Mouse (Mus musculus): ENCODE measurements at regions not wholly inside any gene's neighbourhood (a gene's known extent, or its start where the extent isn't known, plus 50 kb on each side); places are given as distances from the start of the nearest gene placed in this dataset.

DNA sequence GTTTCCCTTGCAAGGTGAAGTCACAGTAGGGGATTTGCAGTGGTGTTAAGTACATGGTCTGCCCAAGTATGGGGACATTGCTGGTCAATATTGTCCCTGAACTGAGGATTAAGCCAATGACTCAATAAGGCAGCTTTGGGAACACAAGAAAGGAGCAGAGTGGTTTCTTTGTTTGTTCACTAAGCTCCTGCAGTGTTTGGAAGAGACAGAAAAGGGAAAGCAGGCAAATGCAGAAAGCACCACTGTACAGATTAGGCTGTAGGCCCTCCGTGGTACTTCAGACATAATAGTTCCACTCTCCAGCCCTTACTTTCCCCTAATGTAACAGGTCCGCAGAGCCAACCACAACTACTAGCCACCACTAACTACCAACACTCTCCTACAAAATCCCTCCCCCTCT is 143.5 kb upstream of the Cpeb2 start:
- DNase-seq (ENCODE audit: low spot score in 2 of 2): no peak

DNA sequence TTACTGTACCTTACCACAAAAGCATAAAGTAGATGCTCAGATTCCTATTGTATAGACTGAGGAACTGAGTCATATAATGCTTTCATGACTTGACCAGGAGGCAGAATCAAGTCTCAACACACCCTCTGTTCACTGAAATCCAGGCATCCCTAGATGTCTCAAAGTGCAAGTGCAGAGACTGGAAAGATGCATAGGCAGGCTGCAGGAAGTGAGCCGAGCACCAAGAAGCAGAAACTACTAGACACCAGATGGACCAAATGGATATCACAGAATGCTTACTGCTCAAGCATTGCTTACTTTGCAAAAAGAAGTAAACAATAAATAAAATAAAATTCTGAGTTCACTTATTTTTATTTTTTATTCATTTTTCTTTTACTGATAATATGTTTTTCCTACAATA is 143.0 kb upstream of the Cpeb2 start:
- DNase-seq (ENCODE audit: low spot score in 2 of 2): no peak

DNA sequence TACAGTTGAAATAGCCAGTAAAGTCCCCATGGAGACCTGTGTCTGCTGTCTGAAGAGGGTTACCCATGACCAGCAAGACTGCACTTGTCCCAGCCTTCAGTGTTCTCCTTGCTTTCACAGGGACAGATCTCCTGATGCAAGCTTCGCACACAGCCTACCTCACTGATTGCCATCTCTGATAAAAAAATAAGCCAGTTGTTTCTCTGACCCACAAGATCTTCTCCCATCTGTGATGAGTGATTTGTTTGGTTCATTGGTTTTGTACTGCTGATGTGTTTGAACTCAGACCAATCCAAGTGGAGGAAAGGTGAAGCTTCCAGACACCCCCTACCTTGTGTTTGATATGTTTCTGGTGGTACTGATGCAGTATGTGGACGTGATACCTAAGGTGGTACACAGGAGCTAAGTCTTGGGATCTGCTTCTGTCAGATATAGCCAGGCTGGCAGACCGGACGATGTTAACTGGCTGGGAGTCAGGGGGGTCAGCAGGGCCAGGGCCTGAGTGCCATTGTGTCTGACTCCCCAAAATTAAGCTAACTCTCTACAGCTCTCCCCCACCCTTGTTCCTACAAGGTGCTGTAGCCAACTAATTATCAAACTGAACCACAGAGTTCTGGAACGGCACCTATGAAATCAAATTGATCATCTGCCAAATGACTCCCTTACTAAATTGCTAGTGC is 139.2 kb upstream of the Cpeb2 start:
- no peak for DNase-seq (ENCODE audit: low spot score in 2 of 2)

DNA sequence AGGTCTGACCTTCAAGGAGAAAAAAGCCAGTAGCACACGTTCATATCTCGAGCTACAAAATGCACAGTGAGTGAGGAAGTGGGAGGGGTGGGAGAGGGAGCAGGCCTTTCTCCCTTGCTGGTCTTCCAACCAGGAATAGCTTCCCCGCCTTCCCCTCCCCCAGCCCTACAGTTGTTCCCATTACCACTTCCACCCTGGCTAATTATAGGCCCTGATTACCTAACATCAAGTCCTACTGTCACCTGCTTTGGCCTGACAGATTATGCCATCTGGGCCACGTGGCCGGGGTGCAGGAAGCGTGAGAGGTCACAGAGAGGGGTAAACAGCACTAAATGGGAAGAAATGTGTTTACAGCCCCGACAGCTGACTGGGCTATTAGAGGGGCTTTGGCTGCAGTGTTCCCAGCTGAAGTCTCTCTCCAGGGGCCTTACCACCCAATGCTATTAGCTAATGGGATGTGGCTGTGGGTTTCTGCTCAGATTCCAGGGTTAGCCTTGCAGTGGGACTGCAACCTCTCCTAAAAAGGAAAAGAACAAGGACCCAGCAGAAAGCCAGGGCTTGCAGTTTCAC is 138.6 kb upstream of the Cpeb2 start:
- DNase-seq (ENCODE audit: low spot score in 2 of 2): no peak

DNA sequence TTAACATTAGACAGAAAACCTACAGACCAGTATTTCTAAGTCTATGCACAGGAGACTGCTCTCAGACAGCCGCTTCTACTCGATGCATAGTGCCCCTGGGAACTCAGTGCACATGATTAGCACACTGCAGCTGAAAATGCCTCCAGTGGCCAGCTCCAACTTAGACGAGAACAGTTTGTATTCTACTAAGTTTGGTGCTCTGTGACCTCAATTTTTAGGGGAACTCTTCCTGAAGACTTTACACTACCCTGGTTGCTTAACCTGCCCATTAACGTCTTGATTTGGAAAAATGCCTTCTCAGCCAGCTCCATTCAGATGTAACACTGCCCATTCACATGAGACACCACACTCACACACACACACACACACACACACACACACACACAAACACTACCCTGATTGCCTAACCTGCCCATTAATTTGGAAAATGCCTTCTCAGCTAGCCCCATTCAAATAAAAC is 130.9 kb upstream of the Cpeb2 start:
- DNase-seq (ENCODE audit: low spot score in 2 of 2): no peak

DNA sequence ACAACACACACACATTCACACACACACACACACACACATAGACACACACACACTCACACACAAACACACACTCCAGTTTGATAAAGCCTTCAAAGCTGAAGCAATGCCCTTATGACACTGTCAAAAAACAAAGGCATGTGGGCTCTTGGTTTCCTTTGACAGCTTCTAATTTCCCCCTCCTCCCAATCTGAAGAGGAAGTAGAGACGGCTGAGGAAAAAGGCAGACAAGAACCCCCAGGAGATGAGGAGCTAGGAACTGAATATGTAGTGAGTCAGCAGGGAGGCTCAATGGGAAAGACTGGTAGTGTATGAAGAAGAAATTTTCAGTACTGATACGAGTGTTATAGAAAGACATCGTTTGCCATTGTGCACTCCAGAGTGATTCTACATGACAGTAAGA is 130.4 kb upstream of the Cpeb2 start:
- DNase-seq (ENCODE audit: low spot score in 2 of 2): no peak

DNA sequence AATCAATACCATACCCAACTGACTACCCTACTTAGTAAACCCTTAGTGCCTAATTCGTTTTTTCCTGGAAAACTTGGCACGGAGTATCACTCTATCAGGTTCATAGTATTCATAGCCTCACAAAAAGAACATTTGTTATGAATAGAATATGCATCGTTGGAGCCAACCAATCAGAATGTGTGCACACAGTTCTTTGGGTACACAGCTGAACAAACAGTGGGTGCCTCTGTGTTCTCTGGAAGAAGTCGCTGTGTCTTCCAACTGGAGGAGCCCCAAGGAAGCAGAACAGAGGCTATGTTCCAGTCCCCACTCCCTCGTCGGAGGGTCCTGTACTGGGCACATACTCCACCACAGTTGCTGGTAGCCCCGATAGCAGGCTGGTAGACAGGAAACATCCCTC is 129.2 kb upstream of the Cpeb2 start:
- peak in 1 of 2 experiments; percentile 39 for DNase-seq (ENCODE audit: low spot score in 2 of 2)

DNA sequence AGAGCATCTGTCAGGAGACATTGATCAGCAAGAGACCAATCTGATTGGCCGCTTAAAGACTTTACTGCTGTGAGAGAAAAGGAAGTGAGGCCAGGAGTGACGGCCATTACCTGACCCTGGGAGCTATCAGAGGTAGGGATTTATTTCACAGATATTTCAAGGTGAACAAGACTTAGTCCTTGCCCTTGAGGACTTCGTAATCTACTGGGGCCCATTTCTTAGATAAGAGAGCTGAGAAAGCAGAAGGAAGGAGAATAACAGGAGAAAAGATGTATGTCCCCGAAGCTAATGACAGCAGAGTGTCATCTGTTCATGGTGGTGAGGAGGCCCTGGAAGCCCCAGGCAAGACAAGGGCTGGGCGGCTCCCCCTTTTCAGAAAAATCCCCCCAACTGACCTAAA is 127.4 kb upstream of the Cpeb2 start:
- no peak for DNase-seq (ENCODE audit: low spot score in 2 of 2)

DNA sequence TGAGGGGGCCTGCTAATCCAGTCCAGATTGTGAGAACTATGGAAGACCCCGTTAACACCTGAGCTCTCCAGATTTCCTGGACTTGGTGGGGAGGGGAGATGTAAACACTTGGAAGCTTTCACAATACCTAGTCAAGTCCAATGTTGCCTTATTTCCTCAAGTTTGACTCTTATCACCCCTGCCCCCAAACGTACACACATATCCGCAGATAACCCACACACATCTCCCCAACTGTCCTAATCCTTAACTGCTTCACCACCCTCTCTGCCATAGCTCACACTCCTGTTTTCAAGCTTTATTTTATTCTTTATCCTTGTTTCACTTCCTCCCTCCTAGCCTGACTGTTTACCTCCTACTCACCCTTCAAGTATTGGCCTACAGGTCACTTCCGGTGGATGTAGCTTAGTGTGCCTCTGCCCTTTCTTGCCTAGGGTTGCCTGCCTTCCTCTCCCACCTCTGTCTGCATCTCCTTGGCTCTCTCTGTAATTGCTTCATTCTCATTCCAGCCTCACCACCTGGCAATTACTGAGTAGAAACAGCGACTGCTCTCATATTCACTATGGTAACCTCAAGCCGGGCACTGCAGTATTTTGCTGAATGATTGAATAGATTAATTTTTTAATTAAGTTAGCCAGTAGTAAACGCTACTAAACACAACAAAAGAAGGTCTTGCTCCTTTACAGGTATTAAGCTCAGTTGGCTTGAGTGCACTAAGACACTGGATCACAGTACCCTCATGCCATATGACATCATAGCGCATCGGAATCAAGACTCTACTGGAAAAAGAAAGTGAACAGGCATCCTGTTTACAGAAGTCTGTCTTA is 125.3 kb upstream of the Cpeb2 start:
- DNase-seq (ENCODE audit: low spot score in 2 of 2): no peak

DNA sequence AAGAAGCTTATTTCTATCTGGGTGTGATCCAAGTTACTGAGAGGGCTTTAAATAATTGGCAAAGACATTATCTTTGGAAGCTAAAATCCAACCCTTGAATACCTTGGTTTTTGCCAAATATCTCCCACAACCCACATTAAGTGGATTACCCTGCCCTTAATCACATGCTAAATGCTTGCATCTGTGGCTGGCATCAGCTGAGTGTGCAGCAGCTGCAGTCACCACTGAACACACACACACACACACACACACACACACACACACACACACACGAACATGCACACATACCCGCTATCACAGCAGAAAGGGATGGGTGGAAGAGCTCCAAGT is 124.7 kb upstream of the Cpeb2 start:
- no peak for DNase-seq (ENCODE audit: low spot score in 2 of 2)

DNA sequence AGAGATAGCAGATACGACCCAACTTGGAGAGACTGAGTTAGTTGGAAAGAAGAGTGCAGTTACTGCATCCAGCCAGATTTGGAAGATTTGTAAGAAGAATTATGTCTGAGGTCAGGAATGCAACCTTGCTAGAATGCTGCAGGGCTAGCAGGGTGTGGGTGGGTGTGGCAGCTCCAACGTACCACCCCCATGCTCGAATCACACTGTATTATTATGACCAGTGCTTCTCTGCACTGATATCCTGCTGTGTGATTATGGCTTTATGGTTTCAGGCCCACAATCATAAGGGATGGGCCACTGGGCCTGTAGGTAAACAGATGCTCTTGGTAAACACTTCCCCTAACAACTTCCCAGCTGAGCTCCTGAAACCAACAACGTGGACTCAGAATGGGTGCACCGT is 122.8 kb upstream of the Cpeb2 start:
- no peak for DNase-seq (ENCODE audit: low spot score in 2 of 2)

DNA sequence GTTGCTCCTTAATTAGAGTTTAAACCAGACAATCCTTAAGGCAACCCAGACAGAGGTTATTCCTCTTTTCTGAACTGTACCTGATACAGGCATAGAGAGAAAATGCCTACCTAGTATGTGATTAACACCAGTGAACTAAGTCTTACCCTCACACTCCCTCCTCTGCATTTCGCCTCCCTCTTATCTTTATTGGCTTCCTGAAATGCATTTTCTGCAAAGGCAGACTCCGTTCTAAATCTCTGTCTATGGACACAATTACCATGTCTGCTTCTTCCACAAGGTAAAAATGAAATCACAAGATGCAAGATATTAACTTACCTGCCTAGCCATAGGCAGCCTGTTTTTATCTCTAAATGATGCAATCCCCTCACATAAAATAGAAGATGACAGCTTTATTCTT is 121.2 kb upstream of the Cpeb2 start:
- DNase-seq (ENCODE audit: low spot score in 2 of 2): no peak

DNA sequence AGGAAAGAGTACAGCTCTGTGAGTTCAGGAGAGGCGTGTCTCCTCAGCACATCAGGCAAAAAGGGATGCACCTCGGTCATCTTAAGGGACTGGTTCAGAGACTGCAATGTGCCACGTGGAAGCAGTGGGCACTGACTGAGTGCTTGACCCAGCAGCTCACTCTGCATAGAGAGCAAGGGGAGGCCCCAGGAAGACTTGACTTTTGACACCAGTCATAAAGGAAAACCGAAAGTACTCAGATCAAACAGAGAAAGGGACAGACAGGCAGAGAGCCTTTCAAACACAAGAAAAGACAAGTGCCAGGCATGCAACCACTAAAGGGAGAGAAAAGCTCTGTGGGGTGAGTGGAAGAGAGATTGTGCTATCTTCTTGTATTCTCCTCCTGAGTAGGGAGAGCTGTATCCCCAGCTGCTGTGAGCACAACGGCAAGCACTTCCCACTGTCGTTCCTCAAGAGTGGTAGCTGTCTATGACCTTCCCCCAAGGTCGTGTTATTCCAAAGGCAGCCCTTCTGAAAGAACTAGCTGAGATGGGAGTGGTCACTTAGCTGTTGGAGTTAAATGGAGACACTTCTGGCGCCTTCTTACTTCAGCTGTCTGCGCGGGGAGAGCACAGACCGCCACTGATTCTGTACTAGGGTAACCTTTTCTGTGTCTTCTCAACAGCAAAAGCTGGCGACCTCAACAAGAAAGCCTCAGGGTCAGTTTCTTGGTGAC is 119.4 kb upstream of the Cpeb2 start:
- no peak for DNase-seq (ENCODE audit: low spot score in 2 of 2)

DNA sequence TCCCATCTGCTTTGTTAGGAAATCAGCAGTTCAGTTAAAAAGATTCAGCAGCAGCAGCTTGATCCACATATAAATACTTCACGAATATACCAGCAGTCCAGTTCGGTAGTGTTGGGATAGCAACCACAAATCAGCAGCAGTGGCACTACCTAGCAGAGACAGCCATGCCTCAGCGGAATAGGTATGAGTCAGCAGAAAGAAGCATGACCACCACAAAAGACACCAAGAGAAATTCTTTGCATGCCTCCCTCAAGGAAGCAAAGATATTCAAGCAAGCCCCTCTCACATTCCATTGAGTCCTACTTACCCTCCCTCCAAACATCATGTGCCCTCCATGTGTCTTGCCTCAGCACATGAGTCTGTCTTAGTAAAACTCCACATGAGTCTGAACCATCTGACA is 117.5 kb upstream of the Cpeb2 start:
- DNase-seq (ENCODE audit: low spot score in 2 of 2): no peak

DNA sequence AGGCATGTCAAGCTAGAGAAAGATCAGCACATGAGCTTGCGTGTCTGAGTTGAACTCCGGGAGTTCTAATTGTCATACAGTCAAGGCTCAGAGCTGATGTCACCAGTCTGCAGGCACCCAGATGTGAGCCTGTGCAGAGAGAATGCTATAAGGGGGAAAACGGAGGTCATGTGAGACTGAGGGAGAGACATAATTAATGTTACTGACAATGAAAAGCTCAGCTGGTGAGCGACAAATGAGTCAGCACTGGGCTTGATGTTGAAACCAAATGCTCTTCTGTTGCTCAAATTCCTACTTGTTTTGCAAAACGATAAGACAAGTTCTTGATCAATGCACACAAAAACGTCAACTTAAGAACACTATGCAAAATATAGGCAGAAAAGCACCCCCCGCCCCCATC is 116.1 kb upstream of the Cpeb2 start:
- DNase-seq (ENCODE audit: low spot score in 2 of 2): no peak

DNA sequence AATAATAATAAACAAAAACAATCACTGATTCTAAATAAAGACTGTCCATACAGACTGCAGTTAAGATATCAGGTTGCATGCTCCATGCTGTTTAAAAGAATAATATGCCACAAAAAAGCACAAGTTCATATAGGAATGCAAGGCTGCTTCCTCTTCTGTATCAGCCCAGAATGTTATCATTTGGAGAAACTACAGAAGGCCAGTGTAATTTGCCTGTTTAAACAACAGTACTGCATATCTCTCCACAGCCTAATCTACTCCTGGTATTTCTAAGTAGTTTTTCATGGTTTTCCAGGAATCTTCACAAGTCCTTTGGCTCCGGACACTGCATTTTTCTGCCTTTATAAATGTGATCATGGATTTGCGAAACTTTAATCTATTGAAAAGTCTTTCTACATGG is 111.9 kb upstream of the Cpeb2 start:
- no peak for DNase-seq (ENCODE audit: low spot score in 2 of 2)

DNA sequence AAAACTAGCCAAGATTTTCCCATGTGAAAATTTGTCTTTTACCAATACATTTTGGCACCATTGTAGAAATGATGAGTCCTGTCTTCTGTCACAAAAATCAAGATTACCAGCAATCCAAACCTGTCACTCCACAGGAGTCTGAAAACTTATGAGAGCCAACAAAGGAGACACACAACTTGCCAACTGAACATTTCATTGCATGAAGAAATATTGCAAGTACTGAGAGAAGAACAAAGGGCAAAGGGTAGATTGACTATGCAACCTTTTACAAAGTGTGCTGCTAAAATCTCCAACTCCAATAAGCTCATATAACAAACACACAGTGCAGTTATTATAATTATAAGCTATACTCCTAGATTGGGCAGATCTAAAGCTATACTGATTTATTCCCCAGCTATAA is 108.7 kb upstream of the Cpeb2 start:
- no peak for DNase-seq (ENCODE audit: low spot score in 2 of 2)

DNA sequence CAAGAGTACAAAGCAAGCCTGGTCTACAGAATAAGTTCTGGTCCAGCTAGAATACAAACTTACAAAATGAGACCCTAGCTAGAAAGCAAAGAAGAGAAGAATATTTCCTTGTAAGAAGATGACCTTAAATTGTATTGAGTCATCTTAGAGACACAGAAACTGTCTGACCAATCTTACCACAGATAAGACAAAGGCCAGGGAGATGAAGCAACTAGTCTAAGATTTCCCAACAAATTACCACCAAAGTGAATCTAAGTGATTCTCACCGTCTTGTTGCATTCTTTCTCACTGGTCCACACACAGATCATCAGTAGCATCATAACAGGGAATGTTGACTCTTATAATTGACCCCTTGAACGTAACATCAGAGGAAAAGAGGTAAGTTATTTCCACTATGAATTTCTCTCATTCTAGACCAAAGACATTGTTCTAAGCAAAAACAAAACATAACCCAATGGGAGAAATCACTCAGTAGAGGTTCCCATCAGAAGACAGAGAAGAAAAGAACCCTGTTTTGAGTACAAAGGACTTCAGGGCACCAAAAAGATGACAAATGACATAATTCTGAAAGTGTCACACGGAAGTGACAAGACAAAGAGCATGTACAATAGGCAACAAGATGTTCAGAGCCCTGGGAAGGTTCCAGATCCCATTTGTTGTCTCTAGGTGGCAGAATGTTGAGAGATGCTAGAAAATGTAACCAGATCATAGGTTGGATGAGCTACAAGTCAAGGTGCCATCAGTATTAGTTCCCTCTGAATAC is 107.0 kb upstream of the Cpeb2 start:
- no peak for DNase-seq (ENCODE audit: low spot score in 2 of 2)

DNA sequence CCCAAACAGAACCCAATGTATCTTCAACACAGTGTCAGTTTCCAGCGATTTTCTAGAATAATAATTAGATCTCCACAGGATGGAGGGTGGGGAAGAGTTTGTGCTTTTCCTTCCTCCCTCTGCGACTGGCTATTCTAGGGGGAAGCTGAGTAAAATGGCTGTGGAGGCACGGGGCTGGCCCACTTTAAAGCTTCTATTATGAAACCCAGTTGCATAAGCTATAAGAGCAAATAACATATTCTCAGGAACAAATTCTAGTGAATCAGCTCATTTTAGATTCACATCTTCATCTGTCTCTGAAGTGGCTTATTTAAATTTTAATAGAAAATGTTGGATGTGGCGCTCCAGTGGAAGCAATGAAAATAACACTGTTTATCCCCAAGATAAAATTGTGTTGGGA is 102.6 kb upstream of the Cpeb2 start:
- DNase-seq (ENCODE audit: low spot score in 2 of 2): peak; percentile 26 to 35

DNA sequence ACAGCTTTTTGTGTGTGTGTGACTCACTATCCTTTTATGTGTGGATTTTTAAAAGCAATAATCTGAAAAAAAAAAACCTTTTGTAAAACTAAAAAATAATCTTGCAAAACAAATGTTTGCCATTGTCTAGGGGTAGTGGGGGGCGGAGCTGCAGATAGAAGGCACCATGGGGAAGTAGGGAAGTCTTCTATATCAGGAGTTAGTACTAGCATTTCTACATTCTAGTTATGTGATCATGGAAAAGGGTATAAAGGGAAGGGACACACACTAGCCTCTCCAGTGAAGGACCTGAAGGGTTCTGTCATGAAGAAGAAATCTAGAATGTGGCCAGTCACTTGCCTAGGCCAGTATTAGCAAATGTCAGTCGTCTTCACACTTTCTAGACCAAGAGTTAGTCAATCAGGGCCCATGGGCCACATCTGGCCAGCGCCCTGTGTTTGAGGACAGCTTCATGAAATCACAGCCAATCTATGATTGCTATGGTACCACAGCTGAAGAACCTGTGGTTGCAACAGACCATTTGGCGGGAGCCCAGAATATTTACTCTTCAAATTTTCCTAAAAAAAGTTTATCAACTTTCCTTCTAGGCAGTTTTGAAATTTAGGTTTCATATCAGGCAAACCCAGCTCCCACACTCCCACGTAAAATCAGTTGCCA is 101.9 kb upstream of the Cpeb2 start:
- no peak for DNase-seq (ENCODE audit: low spot score in 2 of 2)

DNA sequence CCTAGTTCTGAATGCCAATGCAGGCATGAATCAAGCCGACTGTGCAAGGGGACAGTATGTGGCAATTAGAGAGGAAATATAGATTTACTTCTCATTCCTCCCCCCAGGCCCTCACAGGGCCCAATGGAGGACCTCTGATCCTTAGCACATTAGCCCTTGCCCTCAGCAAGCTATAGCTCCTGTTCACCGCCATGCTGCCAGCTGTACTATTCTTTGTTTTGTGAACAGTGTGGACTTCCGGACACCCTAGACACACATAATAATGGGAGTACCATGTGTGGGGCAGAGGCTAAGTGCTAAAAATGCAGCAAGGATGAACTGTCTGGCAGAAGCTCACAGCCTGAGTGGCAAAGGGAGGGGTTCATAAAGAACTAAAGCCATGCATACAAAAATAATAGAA is 99.3 kb upstream of the Cpeb2 start:
- no peak for DNase-seq (ENCODE audit: low spot score in 2 of 2)

Data from right cerebral cortex, postnatal 36 days (tissue).